Mouse (Mus musculus): ENCODE data around the gene Fam110a.

DNA sequence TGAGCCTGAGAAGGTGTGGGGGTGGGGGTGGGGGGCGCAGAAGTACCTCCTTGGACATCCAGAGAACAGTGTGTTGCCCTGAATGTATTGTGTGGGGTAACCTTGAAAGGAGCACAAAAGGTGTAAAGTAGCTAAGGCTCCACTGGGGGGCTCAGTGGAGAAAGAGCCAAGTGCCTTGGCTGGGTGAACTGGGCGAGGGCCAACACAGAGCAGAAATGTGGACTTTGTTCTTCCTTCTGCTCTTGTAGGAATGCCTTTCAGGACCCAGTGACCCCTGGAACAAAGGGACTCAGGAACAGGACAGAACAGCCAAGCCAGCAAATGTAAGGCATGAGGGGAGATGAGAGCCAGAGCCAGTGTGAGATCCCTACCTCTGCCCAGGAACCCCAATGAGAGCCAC lies 31.7 kb upstream of the Fam110a start:
- TF ChIP-seq CTCF (conservative IDR thresholded peaks at IDR 0.05; ENCODE audit: insufficient read depth, insufficient read length, low read depth, low read length) = no peak; the same call in 1 of the 2 replicates
- no peak for TF ChIP-seq POLR2A (IDR thresholded peaks at IDR 0.05; ENCODE audit: low read depth, low read length)
